Mouse (Mus musculus) urinary bladder, postnatal 4 days (tissue): Measurements from ENCODE around the gene Slfn14.
"Not testable (repeated sequence)": the region's sequence is repeated elsewhere in the genome, so short reads cannot be mapped to it uniquely, and the experiment has no call there.

ENCODE experiments used
- DNase-seq, 2 experiments: peaks; one replicate each; pipeline ENCODE4 v3.0.0; 2021 to 2022; ENCODE audit warnings: low spot score in 2 of 2

Slfn14 gene

DNA sequence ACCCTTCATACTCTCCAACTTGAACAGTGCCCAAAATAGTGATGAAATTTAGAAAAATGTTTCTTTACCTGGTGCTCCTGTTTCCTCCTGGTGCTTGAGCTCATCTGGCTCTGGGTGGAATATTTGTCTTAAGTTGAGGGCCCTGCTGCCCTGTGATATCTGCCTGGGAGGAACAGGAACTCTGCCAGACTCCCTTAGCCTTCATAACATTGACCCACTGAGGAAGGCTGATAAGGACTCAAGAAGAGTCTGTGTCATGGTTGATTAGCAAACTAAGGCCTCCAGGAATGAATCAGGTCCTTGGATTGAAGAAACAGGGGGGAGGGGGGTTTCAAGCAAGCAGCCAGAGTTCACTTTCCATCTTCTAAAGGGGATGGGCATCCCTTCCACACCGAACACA lies at the start of gene Slfn14:
Slfn14 (minus strand) TSS at position 161 of the 400 bp plus-strand sequence.
- no peak for DNase-seq

DNA sequence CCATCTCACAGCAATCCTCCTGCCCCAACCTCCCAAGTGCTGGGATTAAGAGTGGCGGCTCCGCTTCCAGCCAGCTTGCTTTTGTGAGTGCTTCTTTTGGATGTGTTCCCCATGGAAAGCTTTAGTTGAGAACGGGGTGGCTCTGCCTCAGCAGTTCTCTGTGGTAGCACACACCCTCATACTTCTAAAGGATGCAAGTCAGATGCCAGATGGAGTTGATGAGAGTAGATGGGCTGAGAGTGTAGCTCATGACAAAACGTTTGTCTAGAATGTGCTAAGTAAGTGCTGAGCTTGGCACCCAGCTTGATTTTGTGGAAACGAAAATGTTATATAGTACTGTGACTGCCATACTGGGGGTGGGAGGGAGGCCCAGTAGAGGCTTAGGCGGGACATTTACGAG lies 49.3 kb upstream of the Slfn14 start:
- DNase-seq = no peak

DNA sequence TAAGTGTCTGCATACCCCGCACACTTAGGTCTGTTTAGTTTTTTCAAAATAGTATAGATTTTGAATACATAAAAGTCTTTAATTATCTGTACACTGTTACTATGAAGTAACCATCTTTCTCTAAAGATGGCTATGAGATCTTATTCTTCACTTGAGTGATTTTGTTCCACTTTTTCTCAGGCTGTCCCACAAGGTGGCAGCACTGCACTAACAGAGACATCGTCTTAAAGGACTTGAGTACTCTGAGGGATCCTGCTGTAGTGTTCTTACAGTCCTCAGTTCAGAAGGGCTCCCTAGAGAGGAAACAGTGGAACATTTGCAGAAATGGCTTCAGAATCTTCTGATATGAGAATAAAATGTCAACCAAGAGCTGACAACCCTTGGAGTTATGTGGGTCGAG lies 40.9 kb upstream of the Slfn14 start:
- no peak for DNase-seq

DNA sequence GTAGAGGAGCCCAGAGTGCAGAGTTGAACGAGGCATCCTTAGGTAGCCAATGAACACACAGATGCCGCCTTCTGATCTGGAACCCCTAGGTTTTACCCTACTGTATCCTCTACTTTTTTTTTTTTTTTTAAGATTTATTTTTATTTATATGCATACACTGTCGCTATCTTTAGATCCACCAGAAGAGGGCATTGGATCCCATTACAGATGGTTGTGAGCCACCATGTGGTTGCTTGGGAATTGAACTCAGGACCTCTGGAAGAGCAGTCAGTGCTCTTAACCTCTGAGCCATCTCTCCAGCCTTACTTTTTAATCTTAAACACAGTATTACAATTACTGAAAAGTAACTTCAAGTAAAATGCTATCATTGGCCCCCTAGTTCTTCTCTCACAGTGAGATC lies 40.2 kb upstream of the Slfn14 start:
- DNase-seq = not testable (repeated sequence)

DNA sequence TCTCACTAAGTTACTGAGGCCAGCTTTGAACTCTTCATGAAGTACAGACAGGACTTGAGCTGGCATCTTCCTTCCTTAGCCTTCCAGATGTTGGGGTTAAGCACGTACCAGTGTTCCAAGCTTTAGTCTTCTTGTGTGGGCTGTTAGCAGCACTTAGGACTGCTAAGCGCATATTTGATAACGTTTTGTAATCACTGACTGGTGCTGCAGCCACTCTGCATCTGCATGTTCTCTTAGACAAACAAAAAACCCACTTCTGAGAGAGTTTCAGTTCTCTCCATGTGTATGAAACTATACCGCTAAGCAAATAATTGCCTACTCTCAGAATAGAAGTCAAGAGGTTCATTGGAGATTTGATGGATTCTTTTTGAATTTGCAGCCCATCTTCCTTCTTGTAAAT lies 32.5 kb upstream of the Slfn14 start:
- no peak for DNase-seq

DNA sequence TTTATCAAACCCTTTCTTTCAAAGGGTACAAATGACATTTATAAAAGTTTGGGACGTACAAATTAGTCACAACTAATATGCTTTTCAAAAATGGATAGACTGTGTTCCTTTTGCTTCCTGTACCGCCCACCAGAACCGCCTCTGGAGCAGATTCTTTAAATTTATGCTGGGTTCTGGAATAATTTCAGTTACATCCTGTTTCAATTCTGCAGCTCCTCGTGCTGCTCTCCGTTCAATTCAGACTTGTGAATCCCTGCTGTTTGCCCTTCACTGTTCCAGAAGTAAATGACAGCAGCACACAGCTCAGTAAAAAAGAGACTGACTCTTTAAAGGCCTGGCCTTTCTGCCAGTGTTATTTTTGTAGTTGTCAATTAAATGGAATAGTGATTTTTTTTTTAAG lies 25.9 kb upstream of the Slfn14 start:
- no peak for DNase-seq

DNA sequence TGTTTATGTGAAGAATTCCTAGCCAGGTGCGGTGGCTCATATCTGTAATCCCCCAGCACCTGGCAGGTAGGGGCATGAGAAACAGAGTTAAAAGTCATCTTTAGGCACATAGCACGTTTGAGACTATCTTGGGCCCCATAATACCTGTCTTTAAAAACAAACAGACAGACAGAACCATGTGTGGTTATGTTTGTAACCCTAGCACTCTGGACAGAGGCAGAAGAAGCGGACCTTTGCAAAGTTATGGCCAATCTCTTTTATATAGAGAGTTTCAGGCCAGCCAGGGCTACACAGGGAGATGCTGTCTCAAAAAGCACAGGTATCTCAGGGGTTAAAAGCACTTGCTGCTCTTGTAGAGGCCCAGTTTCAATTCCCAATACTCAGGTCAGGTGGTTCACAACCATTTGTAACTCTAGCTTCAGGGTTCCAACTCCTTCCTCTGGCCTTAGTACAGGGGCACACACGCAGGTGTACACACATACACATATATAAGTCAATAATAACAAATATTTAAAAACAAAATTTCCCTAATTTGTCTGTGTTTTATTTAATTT lies 20.3 kb upstream of the Slfn14 start:
- no peak for DNase-seq

DNA sequence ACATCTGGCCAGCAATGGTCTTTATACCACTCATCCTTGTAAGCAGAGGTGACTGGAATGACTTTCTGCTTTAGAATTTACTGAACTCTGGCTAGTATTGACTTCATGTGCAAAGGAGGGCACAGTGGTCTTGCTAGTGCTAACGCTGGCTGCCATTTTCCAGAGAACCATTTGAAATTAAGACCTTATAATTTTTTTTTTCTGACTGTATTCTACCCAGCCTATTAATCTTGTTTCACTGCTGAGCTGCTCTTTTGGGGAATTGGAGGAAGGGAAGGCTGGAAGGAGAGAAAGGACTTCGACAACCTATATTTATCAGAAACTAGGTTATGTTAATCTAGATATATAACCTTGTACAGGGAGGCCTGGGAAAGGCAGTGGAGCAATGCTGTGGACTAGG lies 18.0 kb upstream of the Slfn14 start:
- DNase-seq = no peak

DNA sequence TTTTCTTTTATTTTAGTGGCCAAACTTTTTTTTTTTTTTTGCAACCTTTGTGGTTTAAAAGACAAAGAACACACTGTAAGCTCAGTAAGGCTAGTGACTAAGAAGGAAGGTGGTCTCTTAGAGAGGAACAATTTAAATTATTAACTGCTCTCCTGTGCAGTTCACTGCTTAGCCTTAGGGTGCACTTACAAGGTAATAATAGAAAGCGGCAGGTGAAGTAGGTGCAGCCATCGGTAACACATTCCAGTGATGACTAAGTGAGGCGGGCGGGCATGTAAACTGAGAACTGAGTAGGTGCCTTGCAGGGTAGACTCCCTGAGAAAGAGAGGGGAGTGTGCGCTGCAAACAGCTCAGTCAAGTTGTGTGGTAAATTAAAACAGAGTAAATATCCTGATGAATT lies 17.2 kb upstream of the Slfn14 start:
- DNase-seq = no peak

DNA sequence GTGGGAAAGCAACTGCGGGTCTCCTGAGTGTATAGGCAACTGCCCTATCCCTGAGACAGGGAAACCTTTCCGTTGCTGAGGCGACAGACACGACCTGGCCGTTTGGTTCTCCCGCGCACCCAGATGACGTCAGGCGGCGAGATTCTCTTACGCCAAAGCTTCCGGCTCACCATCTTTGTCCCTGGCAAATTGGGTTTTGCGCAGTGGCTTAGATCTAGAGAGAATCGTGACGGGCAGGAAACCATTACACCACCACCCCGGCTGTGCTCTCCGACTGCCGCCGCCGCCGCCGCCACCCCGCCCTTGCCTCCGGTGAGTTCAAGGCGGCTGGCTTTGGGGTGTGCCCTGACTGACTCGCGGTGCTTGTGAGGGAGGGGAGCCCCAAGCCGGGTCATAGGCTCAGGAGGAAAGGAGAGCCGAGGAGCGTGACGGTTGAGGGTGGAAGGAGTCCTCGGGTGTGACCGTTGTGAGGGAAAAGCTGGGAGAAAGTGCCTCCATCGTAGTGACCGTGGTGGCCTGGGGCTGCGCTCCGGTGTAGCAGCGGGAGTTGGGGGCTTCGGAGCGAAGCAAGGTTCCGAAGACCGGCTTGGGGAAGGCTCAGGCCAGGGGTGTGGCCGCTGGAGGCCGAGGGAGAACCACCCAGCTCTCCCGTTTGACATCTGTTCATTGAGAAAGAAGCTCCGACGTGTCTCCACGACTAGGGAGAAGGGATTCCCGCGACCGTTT lies 16.2 kb upstream of the Slfn14 start, which contains the start of gene Pex12:
Pex12 (minus strand) TSS at position 61 of the 726 bp plus-strand sequence.
- DNase-seq = peak; percentile 88 to 94

DNA sequence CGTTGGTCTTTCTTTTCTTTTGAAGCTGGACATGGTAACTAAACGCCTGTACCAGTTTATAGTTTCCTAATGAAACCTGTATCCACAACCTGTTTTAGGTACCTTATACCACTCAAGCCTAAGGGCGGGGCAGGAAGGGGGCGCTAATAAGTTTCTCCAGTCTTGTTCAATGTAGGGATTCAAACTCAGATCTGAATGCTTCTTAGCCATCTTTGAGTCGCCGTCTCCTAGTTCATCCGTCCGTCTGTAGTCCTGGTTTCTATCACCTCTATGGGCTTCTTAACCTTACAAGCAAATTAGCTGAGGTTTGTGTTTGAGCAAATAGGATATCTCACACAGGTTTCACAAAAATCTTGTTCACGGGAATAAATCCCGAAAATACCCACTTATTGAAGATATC lies 15.6 kb upstream of the Slfn14 start:
- no peak for DNase-seq

DNA sequence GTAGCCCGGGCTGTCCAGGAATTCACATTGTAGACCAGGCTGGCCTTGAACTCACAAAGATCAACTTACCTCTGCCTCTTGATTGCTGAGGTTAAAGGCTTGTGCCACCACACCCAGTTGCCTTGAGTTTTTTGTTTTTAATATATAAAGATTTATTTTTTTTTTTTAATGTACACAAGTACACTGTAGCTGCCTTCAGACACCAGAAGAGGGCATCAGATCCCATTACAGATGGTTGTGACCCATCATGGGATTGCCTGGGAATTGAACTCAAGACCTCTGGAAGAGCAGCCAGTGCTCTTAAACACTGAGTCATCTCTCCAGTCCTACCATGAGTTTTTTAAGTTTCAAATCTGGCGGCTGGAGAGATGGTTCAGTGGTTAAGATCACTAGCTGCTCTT lies 14.9 kb upstream of the Slfn14 start:
- DNase-seq = no peak

DNA sequence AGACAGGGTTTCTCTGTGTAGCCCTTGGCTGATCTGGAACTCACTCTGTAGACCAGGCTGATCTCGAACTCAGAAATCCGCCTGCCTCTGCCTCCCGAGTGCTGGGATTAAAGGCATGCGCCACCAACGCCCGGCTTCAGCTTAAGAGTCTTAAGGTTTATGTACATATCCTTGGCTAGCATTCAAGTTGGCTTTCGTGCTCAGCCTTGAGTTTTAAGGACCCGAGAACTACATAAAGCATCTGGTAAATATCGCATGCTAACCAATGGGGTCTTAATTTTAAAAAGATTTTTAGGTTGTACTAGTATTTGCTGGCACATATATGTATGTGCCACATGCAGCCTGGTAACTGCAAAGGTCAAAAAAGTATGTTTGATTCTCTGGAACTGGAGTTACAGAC lies 13.2 kb upstream of the Slfn14 start:
- no peak for DNase-seq

DNA sequence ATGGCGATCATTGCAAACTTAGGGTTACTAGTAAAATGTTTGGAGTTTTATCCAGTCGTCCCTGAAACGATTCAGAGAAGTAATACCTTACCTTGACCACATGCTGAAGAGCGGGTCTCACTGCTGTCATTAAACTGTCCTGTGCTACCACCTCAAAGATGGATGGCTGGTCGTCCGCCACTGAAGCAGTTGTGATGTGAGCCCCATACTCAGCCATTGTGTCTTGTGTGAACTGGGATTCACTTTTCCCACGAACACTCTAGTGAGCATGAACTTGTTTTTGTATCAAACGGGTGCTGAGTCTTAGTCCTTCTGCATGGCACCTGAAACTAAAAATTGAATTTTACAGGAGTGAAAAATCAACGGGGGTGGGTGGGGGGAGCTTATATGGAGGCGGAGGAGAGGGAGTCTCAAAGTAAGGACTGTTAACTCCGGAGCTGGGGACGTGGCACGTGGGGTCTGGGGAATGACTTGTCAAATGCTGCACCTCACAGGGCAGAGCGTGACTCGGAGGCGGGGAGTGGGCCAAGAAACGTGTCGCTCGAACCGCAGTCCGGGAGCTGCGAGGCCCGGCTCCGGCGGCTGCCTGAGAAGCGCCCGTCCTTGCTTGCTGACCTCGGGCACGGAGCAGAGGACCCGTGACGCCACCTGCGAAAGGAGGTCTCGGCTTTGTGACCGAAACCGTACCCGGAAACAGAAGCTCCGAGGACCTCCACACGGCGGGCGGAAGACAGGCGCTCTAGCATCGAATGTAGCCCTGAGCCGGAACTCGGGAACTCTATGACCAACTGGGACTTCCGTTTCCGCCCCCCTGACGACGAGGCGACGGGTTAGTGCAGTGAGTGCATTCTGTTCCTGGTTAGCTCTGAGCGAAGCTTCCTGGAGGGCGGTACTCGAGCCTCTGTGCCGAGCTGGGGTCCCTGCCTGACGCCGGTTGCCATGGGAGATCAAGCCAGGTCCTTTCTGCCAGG lies 12.0 kb upstream of the Slfn14 start, which contains the start of gene Ap2b1:
Ap2b1 (plus strand) TSS at position 800 of the 971 bp plus-strand sequence.
- DNase-seq = peak; percentile 89 to 91

DNA sequence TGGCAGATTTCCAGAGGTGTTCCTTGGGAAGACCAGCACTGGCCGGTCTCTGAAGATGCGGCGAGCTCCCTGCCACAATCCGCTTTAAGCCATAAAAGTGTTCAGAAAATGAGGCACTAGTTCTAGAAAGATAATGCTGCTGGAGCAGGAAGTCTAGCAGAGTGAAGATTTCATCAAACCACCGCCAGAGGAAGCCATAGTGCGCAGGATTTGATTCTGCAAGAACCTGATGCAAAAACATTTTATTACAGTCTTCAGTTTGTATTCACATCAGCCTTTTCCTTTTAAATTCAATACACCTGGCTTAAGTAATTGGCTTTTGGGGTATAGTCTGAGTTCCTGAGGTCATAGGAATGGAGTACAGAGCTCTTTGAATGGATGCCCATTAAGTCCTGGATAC lies 11.3 kb upstream of the Slfn14 start:
- DNase-seq = no peak

DNA sequence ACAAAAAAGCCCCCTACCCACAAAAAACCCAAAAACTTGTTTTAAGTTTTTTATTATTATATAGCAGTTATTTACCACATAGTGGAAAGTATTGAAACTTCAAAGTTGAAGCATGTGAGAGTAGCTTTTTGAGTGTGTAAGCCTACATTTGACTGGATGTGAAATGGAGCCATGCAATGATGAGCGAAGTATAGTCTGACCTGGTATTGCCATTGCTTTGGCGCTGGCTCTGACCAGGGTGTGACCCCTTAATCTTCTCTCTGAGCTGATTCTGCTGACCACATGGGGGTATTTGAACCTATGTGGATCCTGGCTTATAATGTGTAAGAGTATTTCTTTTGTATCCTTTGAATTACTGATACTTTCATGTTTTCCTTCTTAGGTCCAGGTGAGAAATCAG lies 7.6 kb upstream of the Slfn14 start:
- DNase-seq = no peak

DNA sequence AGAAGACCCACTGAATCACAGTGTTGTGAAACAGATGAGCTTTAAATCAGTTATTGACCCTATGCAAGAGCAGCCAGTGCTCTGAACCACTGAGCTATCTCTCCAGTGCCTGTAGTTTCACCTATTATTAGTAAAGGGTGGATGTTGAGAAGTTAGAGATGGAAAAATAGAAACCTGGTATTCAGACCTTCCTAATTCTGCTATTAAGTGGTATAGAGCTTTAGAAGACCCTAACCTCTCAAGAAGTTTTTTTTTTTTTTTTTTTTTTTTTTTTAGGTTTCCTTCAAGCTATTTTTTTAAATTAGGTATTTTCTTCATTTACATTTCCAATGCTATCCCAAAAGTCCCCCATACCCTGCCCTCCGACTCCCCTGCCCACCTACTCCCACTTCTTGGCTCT lies 6.7 kb upstream of the Slfn14 start:
- DNase-seq = no peak

DNA sequence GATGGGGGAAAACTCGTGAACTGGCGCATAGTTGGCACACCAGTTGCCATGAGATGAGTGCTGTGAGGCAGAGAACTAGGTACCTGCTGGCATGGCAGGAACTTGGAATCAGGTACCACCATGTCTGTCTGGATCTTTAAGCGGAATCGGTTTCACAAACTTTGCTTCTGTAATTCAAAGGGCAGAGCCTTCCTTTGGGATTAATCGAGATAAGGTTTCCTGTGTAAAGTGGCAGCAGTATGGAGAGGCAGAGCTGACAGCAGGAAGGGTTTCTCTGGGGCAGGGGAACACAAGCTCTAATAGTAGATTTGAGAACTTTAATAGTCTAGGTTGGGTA lies 5.7 kb upstream of the Slfn14 start:
- no peak for DNase-seq

DNA sequence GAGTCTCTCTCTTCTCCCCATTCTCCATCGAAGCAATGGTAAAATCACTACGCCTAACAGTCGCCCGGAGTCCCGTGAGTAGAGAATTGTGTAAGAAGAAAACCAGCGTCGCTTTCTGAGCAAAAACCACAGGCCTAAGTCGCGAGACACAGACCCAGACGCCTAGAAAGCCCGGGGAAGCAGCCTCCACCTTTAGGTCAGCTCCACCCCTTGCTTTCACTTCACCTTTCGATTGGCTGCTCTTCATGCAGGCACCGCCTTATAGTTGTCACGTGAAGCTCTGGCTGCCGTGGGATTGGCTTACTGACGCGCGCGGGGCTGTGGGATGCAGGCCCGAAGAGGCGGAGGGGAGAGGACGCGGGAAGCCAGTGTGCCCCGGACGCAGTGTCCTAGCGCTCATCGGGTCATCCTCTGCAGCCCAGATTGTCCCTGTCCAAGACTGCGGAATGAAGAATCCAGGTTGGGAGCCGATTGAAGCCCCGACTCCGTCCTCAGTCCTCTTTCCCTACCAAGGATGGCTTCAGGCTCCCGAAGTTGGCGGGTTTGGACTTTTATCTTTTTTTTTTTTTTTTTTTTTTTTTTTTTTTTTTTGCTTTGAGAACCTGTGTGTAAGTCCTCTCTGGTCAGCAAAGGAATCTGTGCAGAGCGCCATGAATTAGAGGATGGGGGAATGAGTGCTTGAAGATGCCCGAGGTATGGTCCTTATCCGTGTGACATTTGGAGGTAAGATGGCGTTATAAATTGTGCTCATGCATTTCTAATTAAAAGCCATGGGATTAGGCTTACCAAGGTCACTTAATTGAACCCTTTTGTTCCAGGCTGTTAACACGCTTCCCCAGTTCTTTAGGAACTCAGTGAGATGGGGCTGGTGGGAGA lies 5.1 kb upstream of the Slfn14 start:
- peak; percentile 92 to 95 for DNase-seq

DNA sequence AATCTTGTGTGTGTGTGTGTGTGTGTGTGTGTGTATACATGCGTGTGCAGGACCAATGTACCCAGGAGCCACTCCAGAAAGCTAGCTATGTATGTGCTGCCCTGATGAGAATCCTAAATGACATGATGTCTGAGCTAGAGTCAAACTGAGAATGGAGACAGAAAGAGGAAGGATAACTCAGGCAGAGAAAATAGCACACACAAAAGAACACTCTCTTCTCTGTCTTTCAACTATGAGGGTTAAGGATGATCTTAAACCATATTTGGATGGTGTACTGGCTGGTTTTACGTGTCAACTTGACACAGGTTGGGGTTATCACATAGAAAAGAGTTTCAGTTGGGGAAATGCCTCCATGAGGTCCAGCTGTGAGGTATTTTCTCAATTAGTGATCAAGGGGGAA lies 3.1 kb upstream of the Slfn14 start:
- no peak for DNase-seq

DNA sequence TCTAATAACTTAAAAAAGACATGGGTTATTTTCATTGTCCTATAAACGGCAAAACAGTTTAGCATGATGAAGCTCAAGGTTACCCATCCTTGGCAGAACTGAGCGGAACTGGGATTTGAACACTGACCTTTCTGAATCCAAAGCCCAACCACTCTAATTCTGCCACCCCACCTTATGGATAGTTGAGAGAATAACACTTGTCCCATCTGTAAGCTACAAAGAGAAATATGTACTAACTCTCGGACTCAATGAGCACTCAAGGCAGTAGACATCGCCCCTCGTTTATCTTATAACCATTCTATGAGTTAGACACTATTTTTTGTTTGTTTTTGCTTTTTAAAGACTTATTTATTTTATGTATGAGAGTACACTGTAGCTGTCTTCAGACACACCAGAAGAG lies 2.5 kb upstream of the Slfn14 start:
- no peak for DNase-seq

DNA sequence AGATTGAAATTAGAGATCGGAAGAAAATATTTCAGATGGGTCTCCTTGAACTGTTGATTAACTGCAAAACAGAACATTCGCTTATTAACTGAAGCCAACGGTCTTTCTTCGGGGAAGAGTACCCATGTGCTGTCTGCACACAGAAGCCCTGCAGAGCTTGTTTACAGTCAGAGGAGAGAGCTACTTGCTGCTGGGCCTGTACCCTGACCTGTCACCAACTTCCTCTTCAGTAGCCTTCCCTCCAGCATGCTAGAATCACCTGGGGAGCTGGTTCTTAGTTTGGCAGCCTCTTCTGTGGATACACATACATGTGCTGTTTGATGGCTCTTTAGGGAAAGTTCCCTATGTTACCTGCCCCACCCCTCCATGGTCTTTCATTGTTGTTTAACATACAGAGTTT lies 899 bp downstream of the Slfn14 start:
- no peak for DNase-seq
